8 mouse cellular contexts compared by ENCODE assay signal in genomic region chr14:21369127-21369526, GRCm38 (mm10).
DNase-seq lines count a peak whose midpoint lies in the region; ATAC-seq lines count a peak whose summit lies in the region.

No protein-coding gene starts in this region.

- ATAC-seq in hindbrain, embryonic 12.5 days (ENCODE audit: low FRiP score) = peak; percentile 98

- no peak overlapping the region for H3K4me3 ChIP-seq in hindbrain, embryonic 12.5 days

- peak overlapping the region; percentile 85 for H3K27ac ChIP-seq in hindbrain, embryonic 12.5 days

- H3K36me3 ChIP-seq in hindbrain, embryonic 12.5 days = no peaks in the 10 kb centered on the region

- DNase-seq in R1 (ENCODE audit: low read depth, low spot score) = peak; percentile 64
- peak; percentile 9 for DNase-seq in cerebellum, adult 8-10 months
- peak; percentile 72 to 79 for DNase-seq in frontal cortex, postnatal 10 days (ENCODE audit: low spot score in 2 of 2)
- DNase-seq in layer of hippocampus, adult 9-11 months = peak; percentile 95
- peak; percentile 79 for DNase-seq in lung, postnatal 25 days (ENCODE audit: low spot score)
- DNase-seq in right cerebral cortex, adult 2 months (ENCODE audit: low spot score in 2 of 2) = peak; percentile 88 to 92
- no peak for DNase-seq in thymus, adult 18-20 months

- no peaks in the 10 kb centered on the region for H3K27me3 ChIP-seq in hindbrain, embryonic 12.5 days

- H3K9me3 ChIP-seq in hindbrain, embryonic 12.5 days (replicated peaks) = no peaks in the 10 kb centered on the region

- peak overlapping the region; percentile 18 for H3K4me2 ChIP-seq in hindbrain, embryonic 12.5 days (replicated peaks)

- 9% methylated on average over 5 of the region's 5 CpGs for WGBS in hindbrain, embryonic 12.5 days

- no peak overlapping the region for H3K9ac ChIP-seq in hindbrain, embryonic 12.5 days

- H3K4me1 ChIP-seq in hindbrain, embryonic 12.5 days = peaks cover 10% of the 10 kb centered on the region

Comparison
In these comparisons a context has a peak if more than half of its experiments do, and no peak if none do; other contexts are left out.
1. DNase-seq: peak in R1 (single experiment), cerebellum, adult 8-10 months (single experiment), frontal cortex, postnatal 10 days (2 of 2), layer of hippocampus, adult 9-11 months (single experiment), lung, postnatal 25 days (single experiment) and right cerebral cortex, adult 2 months (2 of 2); none in thymus, adult 18-20 months (0 of 2).